Mouse (Mus musculus) stomach, embryonic 14.5 days (tissue): ENCODE results near the gene Hist1h2bj. TPM values are rescaled to one million over a fixed set of nuclear protein-coding genes. Genes with fewer than 3 reads are reported as not detected.

Source experiments
- ATAC-seq: fragments of 200-750 bp; cut with Nextera tagmentation; 2 replicates; pipeline ENCODE4 v1.8.0; 2017; ENCODE audit warnings: low read depth, moderate TSS enrichment; ENCODE audit not compliant: insufficient number of reproducible peaks, insufficient read depth, low FRiP score
- H3K27ac ChIP-seq: fragments of 300-500 bp; sonication (generic); 2 replicates; pipeline ENCODE4 v1.5.1; 2014; ENCODE audit warnings: mild to moderate bottlenecking, low read length, moderate library complexity, mixed read lengths
- H3K27me3 ChIP-seq: fragments of 300-500 bp; sonication (generic); 2 replicates; pipeline ENCODE4 v1.6.1; 2014; ENCODE audit warnings: low read length, control low read depth, mixed read lengths; ENCODE audit not compliant: control insufficient read depth, insufficient read depth
- H3K36me3 ChIP-seq: fragments of 300-500 bp; sonication (generic); 2 replicates; pipeline ENCODE4 v1.6.1; 2014; ENCODE audit warnings: mild to moderate bottlenecking, control low read depth, low read length, moderate library complexity, mixed read lengths; ENCODE audit not compliant: control insufficient read depth, insufficient read depth
- H3K4me1 ChIP-seq: fragments of 300-500 bp; sonication (generic); 2 replicates; pipeline ENCODE4 v1.6.1; 2014; ENCODE audit warnings: low read length, control low read depth, mixed read lengths; ENCODE audit not compliant: control insufficient read depth, insufficient read depth
- H3K4me2 ChIP-seq: fragments of 300-500 bp; sonication (generic); replicated peaks from 2 replicates; pipeline ENCODE4 v1.6.1; 2014; ENCODE audit warnings: low read depth, low read length, control low read depth
- H3K4me3 ChIP-seq: fragments of 300-500 bp; sonication (generic); 2 replicates; pipeline ENCODE4 v1.5.1; 2014; ENCODE audit warnings: low read depth, low read length, control low read depth
- H3K9ac ChIP-seq: fragments of 300-500 bp; sonication (generic); replicated peaks from 2 replicates; pipeline ENCODE4 v1.6.1; 2014; ENCODE audit warnings: low read depth, mild to moderate bottlenecking, control low read depth, low read length, moderate library complexity, mixed read lengths
- H3K9me3 ChIP-seq: fragments of 300-500 bp; sonication (generic); 2 replicates; pipeline ENCODE4 v1.6.1; 2016; ENCODE audit warnings: low read depth, low read length, control low read depth; ENCODE audit not compliant: control insufficient read depth
- WGBS: fragments of 180-500 bp; shearing (Covaris S2); extraction: QIAGEN DNeasy Blood & Tissue Kit; methylation state at CpG from one replicate; pipeline ENCODE4 v1.1.7; 2014; 5-methylcytosine and 5-hydroxymethylcytosine counted together
- polyA plus RNA-seq: library from polyadenylated mRNA; unstranded; fragments of >200 nt; fragmentation: Nextera tagmentation; extraction: Ambion mirVana; gene quantifications from 2 replicates; pipeline ENCODE4 v1.2.1, GENCODE M21; 2014

Gene Hist1h2bj
- polyA plus RNA-seq, 1 experiment from 2014 or later, result 12.4 TPM

- 53% methylated on average over 7 of the region's 7 CpGs for WGBS
- no peak overlapping the region for H3K4me2 ChIP-seq
- no peak overlapping the region for H3K9ac ChIP-seq
- H3K9me3 ChIP-seq, result no peaks in the 10 kb centered on the region
- H3K36me3 ChIP-seq, result no peaks in the 10 kb centered on the region
- H3K4me3 ChIP-seq, result no peak overlapping the region
- peaks cover 65% of the 10 kb centered on the region for H3K27me3 ChIP-seq
- no peak for ATAC-seq
- H3K27ac ChIP-seq, result no peak overlapping the region
- peaks cover 4% of the 10 kb centered on the region; the same call in 1 of the 2 replicates for H3K4me1 ChIP-seq
Observed at GRCm38 (mm10) chr13:22007872-22008271, 35.1 kb upstream of the Hist1h2bj start.

GRCm38 (mm10) chr13:22008707-22009106 lies 34.3 kb upstream of the Hist1h2bj start:
- Histone ChIP-seq H3K36me3 (no peaks in the 10 kb centered on the region), H3K9ac (no peak overlapping the region), H3K4me1 (peaks cover 4% of the 10 kb centered on the region; the same call in 1 of the 2 replicates), H3K27ac (no peak overlapping the region), H3K27me3 (peaks cover 64% of the 10 kb centered on the region), H3K9me3 (no peaks in the 10 kb centered on the region), H3K4me3 (no peak overlapping the region), H3K4me2 (no peak overlapping the region)
- ATAC-seq, result no peak
- 81% methylated on average over 3 of the region's 3 CpGs for WGBS

- Histone ChIP-seq H3K9me3 (no peaks in the 10 kb centered on the region), H3K27me3 (peaks cover 62% of the 10 kb centered on the region), H3K4me1 (peaks cover 8% of the 10 kb centered on the region; the same call in 1 of the 2 replicates), H3K27ac (no peak within 1 kb of the TSS), H3K4me2 (no peak within 1 kb of the TSS), H3K36me3 (no peaks in the 10 kb centered on the region), H3K9ac (no peak within 1 kb of the TSS), H3K4me3 (no peak within 1 kb of the TSS)
- ATAC-seq, result no peak
- WGBS, result 35% methylated on average over 7 of the region's 7 CpGs
Observed at GRCm38 (mm10) chr13:22009642-22010041, 33.4 kb upstream of the Hist1h2bj start, which contains the start of gene Prss16. TSS of gene Prss16 (minus strand) at chr13:22009742.

- Histone ChIP-seq H3K36me3 (no peaks in the 10 kb centered on the region), H3K9ac (no peak overlapping the region), H3K27ac (no peak overlapping the region), H3K4me2 (no peak overlapping the region), H3K4me1 (0 out of 2 replicates have a peak, but pooled peaks cover 4% of the 10 kb centered on the region), H3K27me3 (peaks cover 49% of the 10 kb centered on the region), H3K9me3 (no peaks in the 10 kb centered on the region; the same call in 1 of the 2 replicates), H3K4me3 (no peak overlapping the region)
- ATAC-seq, result no peak
- WGBS, result 23% methylated on average over 13 of the region's 13 CpGs
Observed at GRCm38 (mm10) chr13:22013716-22014115, 29.3 kb upstream of the Hist1h2bj start.

- H3K36me3 ChIP-seq, result no peaks in the 10 kb centered on the region
- H3K9ac ChIP-seq, result no peak overlapping the region
- H3K9me3 ChIP-seq, result no peaks in the 10 kb centered on the region; the same call in 1 of the 2 replicates
- H3K4me2 ChIP-seq, result peak overlapping the region; percentile 33
- no peak overlapping the region for H3K27ac ChIP-seq
- ATAC-seq, result no peak
- 0 out of 2 replicates have a peak, but pooled peaks cover 4% of the 10 kb centered on the region for H3K4me1 ChIP-seq
- peak overlapping the region; percentile 5; the same call in 1 of the 2 replicates for H3K4me3 ChIP-seq
- WGBS, result 14% methylated on average over 17 of the region's 17 CpGs
- peaks cover 42% of the 10 kb centered on the region for H3K27me3 ChIP-seq
Observed at GRCm38 (mm10) chr13:22014411-22014845, 28.6 kb upstream of the Hist1h2bj start.

- 0 out of 2 replicates have a peak, but pooled peaks cover 4% of the 10 kb centered on the region for H3K4me1 ChIP-seq
- H3K4me3 ChIP-seq, result peak overlapping the region; percentile 8
- H3K27ac ChIP-seq, result no peak overlapping the region
- ATAC-seq, result peak; percentile 81
- no peaks in the 10 kb centered on the region for H3K36me3 ChIP-seq
- 15% methylated on average over 27 of the region's 27 CpGs for WGBS
- H3K4me2 ChIP-seq, result 0 out of 2 replicates have a peak overlapping the region, but pooled peaks have one; percentile 33
- no peak overlapping the region for H3K9ac ChIP-seq
- peaks cover 34% of the 10 kb centered on the region for H3K27me3 ChIP-seq
- no peaks in the 10 kb centered on the region; the same call in 1 of the 2 replicates for H3K9me3 ChIP-seq
Observed at GRCm38 (mm10) chr13:22015479-22016450, 27.2 kb upstream of the Hist1h2bj start.

GRCm38 (mm10) chr13:22019934-22020835 lies 22.8 kb upstream of the Hist1h2bj start:
- no peak overlapping the region for H3K27ac ChIP-seq
- peak overlapping the region; percentile 50 for H3K4me3 ChIP-seq
- WGBS, result 1% methylated on average over 44 of the region's 44 CpGs
- H3K27me3 ChIP-seq, result 0 out of 2 replicates have a peak, but pooled peaks cover 6% of the 10 kb centered on the region
- peak overlapping the region; percentile 81 for H3K4me2 ChIP-seq
- no peaks in the 10 kb centered on the region; the same call in 1 of the 2 replicates for H3K9me3 ChIP-seq
- no peaks in the 10 kb centered on the region for H3K36me3 ChIP-seq
- H3K9ac ChIP-seq, result peak overlapping the region; percentile 30
- ATAC-seq, result no peak
- H3K4me1 ChIP-seq, result no peaks in the 10 kb centered on the region
